Mouse (Mus musculus) kidney, postnatal 14 days (tissue): ENCODE results near the gene Ppp6r2.

Experiments
- DNase-seq: peaks from one replicate; pipeline ENCODE4 v3.0.0; 2022; ENCODE audit warnings: mixed read lengths

The Ppp6r2 gene

DNA sequence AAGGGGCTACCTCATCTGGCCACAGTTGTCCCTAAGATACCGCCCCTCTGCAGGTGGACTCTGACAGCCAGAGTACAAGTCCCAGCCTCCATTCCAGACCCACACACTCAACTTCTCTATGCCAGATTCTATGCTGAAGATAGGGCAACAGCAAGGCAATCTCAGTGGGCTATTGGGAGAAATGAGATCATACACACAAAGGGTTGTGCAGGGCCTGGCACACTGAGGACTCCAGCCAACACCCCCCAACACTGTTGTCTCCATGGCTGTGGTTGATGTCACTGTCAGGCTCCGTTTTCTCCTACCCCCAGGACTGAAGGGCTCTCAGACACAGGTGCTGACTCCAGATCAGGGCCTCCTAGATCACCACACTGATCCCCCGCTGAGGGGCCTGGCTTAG is 102.8 kb downstream of the Ppp6r2 start:
- DNase-seq = no peak

DNA sequence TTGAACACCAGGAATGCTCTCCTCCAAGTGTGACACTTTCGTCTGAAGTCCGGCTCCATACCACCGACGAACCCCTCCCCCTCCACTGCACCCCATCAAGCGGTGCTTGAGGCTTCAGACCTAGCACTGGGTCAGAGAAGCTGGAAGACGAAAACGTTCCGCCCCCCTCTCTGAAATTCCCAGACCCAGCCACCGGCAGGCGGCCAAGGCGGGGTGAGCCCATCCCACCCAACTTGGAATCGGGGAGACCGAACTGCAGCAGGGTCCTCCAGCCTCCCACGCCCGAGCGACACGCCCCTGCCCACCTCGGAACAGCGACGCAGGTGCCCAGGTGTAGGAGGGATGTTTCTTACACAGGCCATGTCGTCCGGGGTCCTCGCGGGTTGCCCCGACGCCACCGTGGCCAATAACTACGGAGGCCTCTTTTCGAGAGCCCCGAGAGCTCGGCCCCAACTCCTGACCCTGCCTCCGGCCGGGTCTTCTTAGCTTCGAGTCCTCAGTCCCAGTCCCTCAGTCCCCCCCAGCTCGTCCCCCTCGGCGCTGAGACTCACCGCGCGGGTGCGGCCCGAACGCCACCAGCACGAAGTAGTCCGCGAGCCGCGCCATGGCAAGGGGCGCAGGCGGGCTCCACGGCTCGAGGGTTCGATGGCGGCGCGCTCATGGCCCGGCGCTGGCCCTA is 103.3 kb downstream of the Ppp6r2 start:
- DNase-seq = peak; percentile 39

DNA sequence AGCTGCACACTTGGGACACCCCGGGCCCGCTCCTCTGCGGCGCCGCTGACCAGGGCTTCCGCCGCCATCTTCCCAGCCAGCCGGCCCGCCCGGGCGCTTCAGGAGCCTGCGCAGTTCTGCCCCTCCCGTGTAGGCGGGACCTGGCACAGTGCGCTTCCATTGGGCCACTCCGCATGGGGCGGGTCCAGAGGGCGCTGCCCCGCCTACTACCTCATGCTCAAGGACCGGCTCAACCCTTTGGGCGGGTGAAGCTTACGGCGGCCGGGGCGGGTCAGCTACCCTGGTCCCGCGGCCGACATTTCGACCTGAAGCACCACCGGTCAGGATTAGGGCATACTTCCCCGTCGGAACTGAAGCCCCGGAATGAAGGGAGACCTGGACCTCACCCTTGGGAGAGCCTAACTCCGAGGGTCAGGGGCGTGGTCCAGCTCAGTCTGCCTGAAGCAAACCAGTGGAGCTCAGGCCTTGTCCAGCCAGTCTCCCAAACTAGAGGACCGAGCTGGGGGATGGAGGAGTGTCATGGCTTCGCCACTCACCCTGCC is 103.9 kb downstream of the Ppp6r2 start, which contains the start of gene Sbf1:
Gene Sbf1, minus strand, starts transcription at position 122 of the 542 bp plus-strand sequence.
- peak; percentile 99 for DNase-seq

GRCm38 (mm10) chr15:89316146-89316545 is 104.8 kb downstream of the Ppp6r2 start:
- no peak for DNase-seq

DNA sequence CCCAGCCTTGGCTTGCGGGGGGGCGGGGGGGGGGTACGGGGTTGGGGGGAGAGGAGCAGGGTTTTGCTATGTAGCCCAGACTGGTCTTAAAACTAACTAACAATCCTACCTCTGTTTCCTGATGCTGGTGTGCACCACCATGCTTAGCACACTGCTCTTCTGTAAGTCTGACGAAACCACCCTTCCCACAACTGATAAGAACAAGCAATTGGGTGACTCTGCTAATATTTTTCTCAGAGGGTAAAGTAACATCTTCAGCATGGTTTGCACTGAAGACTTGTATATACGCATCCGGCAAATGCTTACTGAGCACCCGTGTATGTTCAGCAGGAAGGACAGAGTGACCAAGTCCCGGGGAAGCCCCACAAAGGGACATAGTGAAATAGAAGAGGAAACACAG is 109.9 kb downstream of the Ppp6r2 start:
- DNase-seq = no peak

GRCm38 (mm10) chr15:89322670-89323522 is 111.5 kb downstream of the Ppp6r2 start, which contains the start of gene Adm2:
Gene Adm2 (plus strand): TSS chr15:89322720.
- DNase-seq = no peak

- no peak for DNase-seq
Measured at GRCm38 (mm10) chr15:89323656-89324055, 112.3 kb downstream of the Ppp6r2 start.

DNA sequence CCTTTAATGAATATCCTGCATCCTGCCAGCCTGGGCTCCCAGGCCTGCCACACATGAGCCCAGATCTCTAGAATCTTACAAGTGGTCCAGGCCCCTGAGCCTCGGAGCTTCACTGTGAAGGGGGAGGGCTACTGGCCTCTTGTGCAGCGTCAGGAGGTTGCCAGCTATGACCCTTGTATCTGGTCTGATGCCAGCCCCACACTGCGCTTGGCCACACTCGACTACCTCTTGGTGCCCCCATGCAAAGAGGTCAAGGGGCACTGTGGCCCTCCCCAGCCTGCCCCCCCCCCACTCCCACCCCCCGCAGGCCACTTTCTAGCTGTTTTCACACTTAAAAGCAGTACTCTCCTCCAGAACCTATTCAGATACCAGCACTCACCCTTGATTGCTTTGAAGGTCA is 115.1 kb downstream of the Ppp6r2 start:
- DNase-seq = peak; percentile 83

- peak; percentile 81 for DNase-seq
Measured at GRCm38 (mm10) chr15:89334271-89334670, 122.9 kb downstream of the Ppp6r2 start, which contains the start of gene Miox. Gene Miox (plus strand): TSS chr15:89334398.

GRCm38 (mm10) chr15:89334774-89335537 is 123.6 kb downstream of the Ppp6r2 start:
- DNase-seq = peak; percentile 28

DNA sequence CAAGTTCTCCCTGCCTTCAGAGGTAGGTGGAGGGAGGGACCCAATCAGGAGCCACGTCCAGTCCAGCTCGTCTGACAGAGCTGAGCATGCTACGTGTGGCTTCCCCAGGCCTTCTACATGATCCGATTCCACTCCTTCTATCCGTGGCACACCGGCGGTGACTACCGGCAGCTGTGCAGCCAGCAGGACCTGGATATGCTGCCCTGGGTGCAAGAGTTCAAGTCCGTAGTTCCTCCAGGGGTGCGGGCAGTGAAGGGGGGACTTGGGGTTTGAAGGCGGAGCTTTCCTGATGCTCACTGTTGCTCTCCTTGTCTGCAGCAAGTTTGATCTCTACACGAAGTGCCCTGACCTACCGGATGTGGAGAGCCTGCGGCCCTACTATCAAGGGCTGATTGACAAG is 125.1 kb downstream of the Ppp6r2 start:
- no peak for DNase-seq
